Mouse (Mus musculus): Measurements from ENCODE around the gene Cntnap2.

- no peak for TF ChIP-seq CTCF (IDR thresholded peaks at IDR 0.05; ENCODE audit: low read depth)
- TF ChIP-seq EP300 (IDR thresholded peaks at IDR 0.05; ENCODE audit: low read depth) = no peak
Measured at GRCm38 (mm10) chr6:47328281-47328680, 2269.1 kb downstream of the Cntnap2 start.

All from liver, postnatal 0 days (tissue).